Mouse (Mus musculus) C3H10T1/2 (cell line): ENCODE results near the gene Gsn. TPM values are rescaled to one million over a fixed set of nuclear protein-coding genes. Genes with fewer than 3 reads are reported as not detected.

Experiments
- polyA plus RNA-seq, 2 experiments: library from polyadenylated mRNA; unstranded; fragments of >200 nt; fragmentation: generic; extraction: Trizol; gene quantifications; one replicate each; pipeline ENCODE4 v1.2.1; 2012; ENCODE audit warnings: missing spikeins in 2 of 2

Gene Gsn
- 100 to 1,000 TPM; 263 to 964 TPM for polyA plus RNA-seq

GRCm38 (mm10) chr2:35255885-35256833 is at the start of gene Gsn:
Gsn (plus strand) TSS chr2:35256380.

GRCm38 (mm10) chr2:35336388-35337280 is 80.5 kb downstream of the Gsn start, which contains the start of gene Stom:
Stom (minus strand) TSS chr2:35336976.

Other genes with a start within 250 kb of the Gsn start
- under 1 TPM in 1 of 2 experiments, not detected in 1; 0.07 TPM for gene Hc, start 194.9 kb upstream of the Gsn start, polyA plus RNA-seq
- under 1 TPM in 1 of 2 experiments, not detected in 1; 0.11 TPM for gene AI182371, start 154.8 kb upstream of the Gsn start, polyA plus RNA-seq
- 1 to 10 TPM in 1 of 2 experiments, under 1 TPM in 1; 0.44 to 7.4 TPM for gene Cntrl, start 146.9 kb upstream of the Gsn start, polyA plus RNA-seq
- 10 to 100 TPM; 20.9 to 63.8 TPM for gene Rab14, start 55.3 kb upstream of the Gsn start, polyA plus RNA-seq
- 100 to 1,000 TPM in 1 of 2 experiments, 10 to 100 TPM in 1; 15.7 to 105 TPM for gene Stom, start 80.6 kb downstream of the Gsn start, polyA plus RNA-seq
- gene 4930568D16Rik, start 111.3 kb downstream of the Gsn start, polyA plus RNA-seq = not detected
- gene 4930402F06Rik, start 140.8 kb downstream of the Gsn start, polyA plus RNA-seq = not detected
- gene Ggta1, start 206.9 kb downstream of the Gsn start, polyA plus RNA-seq = 10 to 100 TPM in 1 of 2 experiments, 1 to 10 TPM in 1; 3.5 to 12.9 TPM